Mouse (Mus musculus) left cerebral cortex, postnatal 14 days (tissue): Measurements from ENCODE around the gene Bpifc. TPM values are rescaled to one million over a fixed set of nuclear protein-coding genes. Genes with fewer than 3 reads are reported as not detected.
A peak's percentile ranks its signal among the peaks of the same experiment; 100 is the strongest.
"Not testable (repeated sequence)": the region's sequence is repeated elsewhere in the genome, so short reads cannot be mapped to it uniquely, and the experiment has no call there.

Experiments
- DNase-seq, 2 experiments: peaks; one replicate each; pipeline ENCODE4 v3.0.0; 2021 to 2022; ENCODE audit warnings: low spot score in 2 of 2, mixed read lengths in 1 of 2
- intact Hi-C: fragments of 180-260 bp; cut with DNase I; formaldehyde crosslinking; loops from one replicate; pipeline ENCODE4 v1.15.1; 2025
- long read RNA-seq, 2 experiments: library from polyadenylated mRNA; stranded (forward); transcript quantifications; one replicate each; pipeline ENCODE4 v2.0.0; 2021
- total RNA-seq, 2 experiments: library from RNA; stranded (reverse); gene quantifications; 2 replicates each; pipeline ENCODE4 v1.2.3; 2021

Gene Bpifc
- total RNA-seq, result not detected
- long read RNA-seq, experiment 1, result 0 reads
- long read RNA-seq, experiment 2, result 0 reads

GRCm38 (mm10) chr10:86011781-86012180 is at the start of gene Bpifc:
Bpifc (minus strand) TSS chr10:86011895.
- intact Hi-C loops, result no loop called here
- no peak for DNase-seq

- DNase-seq, result no peak
- intact Hi-C loops, result no loop called here
Measured at GRCm38 (mm10) chr10:86060267-86060666, 48.6 kb upstream of the Bpifc start.

- intact Hi-C loops, result no loop called here
- no peak for DNase-seq
Measured at GRCm38 (mm10) chr10:86057712-86058111, 46.0 kb upstream of the Bpifc start.

GRCm38 (mm10) chr10:86057286-86057685 is 45.6 kb upstream of the Bpifc start:
- intact Hi-C loops, result no loop called here
- DNase-seq, result no peak

GRCm38 (mm10) chr10:86056297-86056903 is 44.7 kb upstream of the Bpifc start:
- DNase-seq, result no peak
- intact Hi-C loops, result no loop called here

- intact Hi-C loops, result no loop called here
Measured at GRCm38 (mm10) chr10:86052818-86053522, 41.3 kb upstream of the Bpifc start.

GRCm38 (mm10) chr10:86050522-86050921 is 38.8 kb upstream of the Bpifc start:
- DNase-seq, result no peak

More at GRCm38 (mm10) chr10:86052818-86053522, 41.3 kb upstream of the Bpifc start:
- DNase-seq, result no peak

GRCm38 (mm10) chr10:86047786-86048185 is 36.1 kb upstream of the Bpifc start:
- intact Hi-C loops, result no loop called here
- DNase-seq, result no peak

More at GRCm38 (mm10) chr10:86050522-86050921, 38.8 kb upstream of the Bpifc start:
- intact Hi-C loops, result no loop called here

- DNase-seq, result no peak
- intact Hi-C loops, result no loop called here
Measured at GRCm38 (mm10) chr10:86046371-86046770, 34.7 kb upstream of the Bpifc start.

- no peak for DNase-seq
- intact Hi-C loops, result no loop called here
Measured at GRCm38 (mm10) chr10:86044066-86044465, 32.4 kb upstream of the Bpifc start.

- intact Hi-C loops, result no loop called here
- DNase-seq, result no peak
Measured at GRCm38 (mm10) chr10:86043651-86044050, 32.0 kb upstream of the Bpifc start.

GRCm38 (mm10) chr10:86034007-86034728 is 22.5 kb upstream of the Bpifc start:
- intact Hi-C loops, result no loop called here
- DNase-seq, result no peak

- DNase-seq, result peak in 1 of 2 experiments; percentile 24
- intact Hi-C loops, result no loop called here
Measured at GRCm38 (mm10) chr10:86032517-86032916, 20.8 kb upstream of the Bpifc start.

GRCm38 (mm10) chr10:86030743-86031142 is 19.0 kb upstream of the Bpifc start:
- DNase-seq, result no peak
- intact Hi-C loops, result no loop called here

GRCm38 (mm10) chr10:86026807-86027206 is 15.1 kb upstream of the Bpifc start:
- intact Hi-C loops, result not testable (repeated sequence)

GRCm38 (mm10) chr10:86026354-86026753 is 14.7 kb upstream of the Bpifc start:
- intact Hi-C loops, result no loop called here

More at GRCm38 (mm10) chr10:86026807-86027206, 15.1 kb upstream of the Bpifc start:
- not testable (repeated sequence) for DNase-seq

GRCm38 (mm10) chr10:86025906-86026305 is 14.2 kb upstream of the Bpifc start:
- intact Hi-C loops, result no loop called here

More at GRCm38 (mm10) chr10:86026354-86026753, 14.7 kb upstream of the Bpifc start:
- no peak for DNase-seq

GRCm38 (mm10) chr10:86023149-86023548 is 11.5 kb upstream of the Bpifc start:
- DNase-seq, result no peak
- intact Hi-C loops, result loop anchor here (5.0 kb wide), 2 partner anchors 56 to 444 kb away; no protein-coding TSS in a partner anchor

More at GRCm38 (mm10) chr10:86025906-86026305, 14.2 kb upstream of the Bpifc start:
- no peak for DNase-seq

- intact Hi-C loops, result loop anchor here (5.0 kb wide), 2 partner anchors 55 to 445 kb away; no protein-coding TSS in a partner anchor
Measured at GRCm38 (mm10) chr10:86022474-86022816, 10.8 kb upstream of the Bpifc start.

More at GRCm38 (mm10) chr10:86022474-86022816, 10.8 kb upstream of the Bpifc start:
- no peak for DNase-seq
